Mouse (Mus musculus) activated CD4-positive, CD25-positive, alpha-beta regulatory T cell, adult 9 weeks (primary cell): ENCODE data around the gene Top2b. TPM values are rescaled to one million over a fixed set of nuclear protein-coding genes. Genes with fewer than 3 reads are reported as not detected.

Experiments
- polyA plus RNA-seq: library from polyadenylated mRNA; unstranded; fragments of 100-300 nt; shearing (Covaris generic); gene quantifications from one replicate; pipeline ENCODE4 v1.2.1, GENCODE M21; 2017

Top2b gene
- polyA plus RNA-seq = 34.1 TPM

DNA sequence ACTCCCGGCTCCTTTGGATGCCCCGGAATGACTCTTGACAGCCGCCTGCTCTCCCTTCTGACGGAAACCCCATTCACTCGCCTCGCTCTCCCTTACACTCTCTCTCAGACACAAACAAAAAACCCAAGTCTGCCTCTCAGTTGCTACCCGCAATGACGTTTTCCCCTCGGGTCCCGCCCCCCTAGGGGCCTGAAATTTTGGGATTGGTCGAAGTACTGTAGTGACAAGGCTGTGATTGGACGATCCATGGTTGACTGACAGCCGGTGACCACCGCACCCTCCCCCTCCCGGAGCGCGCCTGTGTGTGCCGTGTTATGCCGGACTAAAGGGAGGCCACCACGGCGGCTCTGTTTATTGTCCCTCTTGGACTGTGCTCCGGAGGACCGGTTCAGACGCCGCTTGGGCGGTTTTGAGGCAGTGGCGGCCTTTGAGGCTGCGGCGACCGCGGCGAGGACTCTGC lies at the start of gene Top2b:
Top2b (plus strand) TSS at position 302 of the 460 bp plus-strand sequence.

Other genes with a start within 250 kb of the Top2b start
- 66.9 TPM for gene Ngly1, start 115.9 kb upstream of the Top2b start, polyA plus RNA-seq
- 10.3 TPM for gene Oxsm, start 115.4 kb upstream of the Top2b start, polyA plus RNA-seq